Mouse (Mus musculus) kidney, postnatal 10 days (tissue): Measurements from ENCODE around the gene Alg5.
A peak's percentile ranks its signal among the peaks of the same experiment; 100 is the strongest.
"Not testable (repeated sequence)": the region's sequence is repeated elsewhere in the genome, so short reads cannot be mapped to it uniquely, and the experiment has no call there.

Experiments
- DNase-seq: peaks from one replicate; pipeline ENCODE4 v3.0.0; 2021; ENCODE audit warnings: mixed read lengths

Gene Alg5

GRCm38 (mm10) chr3:54735247-54736046, at the start of gene Alg5, which contains the start of gene Exosc8:
Gene Alg5, plus strand, starts transcription at chr3:54735539.
Gene Exosc8, minus strand, starts transcription at chr3:54735393.
- DNase-seq: peak; percentile 92

GRCm38 (mm10) chr3:54687245-54687644, 48.1 kb upstream of the Alg5 start:
- no peak for DNase-seq

GRCm38 (mm10) chr3:54689091-54689490, 46.2 kb upstream of the Alg5 start:
- no peak for DNase-seq

GRCm38 (mm10) chr3:54692202-54693055, 42.9 kb upstream of the Alg5 start, which contains the start of gene Supt20:
Gene Supt20, plus strand, starts transcription at chr3:54692807.
- DNase-seq: peak; percentile 97

GRCm38 (mm10) chr3:54693056-54693415, 42.3 kb upstream of the Alg5 start:
- DNase-seq: no peak

- DNase-seq: no peak
These were observed 35.5 kb upstream of the Alg5 start for GRCm38 (mm10) chr3:54699759-54700301.

- not testable (repeated sequence) for DNase-seq
These were observed 31.2 kb upstream of the Alg5 start for GRCm38 (mm10) chr3:54704106-54704505.

GRCm38 (mm10) chr3:54708972-54709371, 26.4 kb upstream of the Alg5 start:
- no peak for DNase-seq

GRCm38 (mm10) chr3:54714253-54714652, 21.1 kb upstream of the Alg5 start, which contains the start of gene Gm21958:
Gene Gm21958, minus strand, starts transcription at chr3:54714353.
- DNase-seq: no peak

GRCm38 (mm10) chr3:54715461-54715860, 19.9 kb upstream of the Alg5 start:
- no peak for DNase-seq

GRCm38 (mm10) chr3:54717348-54717747, 18.0 kb upstream of the Alg5 start:
- DNase-seq: no peak

- DNase-seq: no peak
These were observed 16.4 kb upstream of the Alg5 start for GRCm38 (mm10) chr3:54718947-54719346.

GRCm38 (mm10) chr3:54723741-54724500, 11.4 kb upstream of the Alg5 start:
- no peak for DNase-seq

- DNase-seq: no peak
These were observed 10.0 kb upstream of the Alg5 start for GRCm38 (mm10) chr3:54725344-54725743.

- DNase-seq: no peak
These were observed 7.8 kb upstream of the Alg5 start for GRCm38 (mm10) chr3:54727588-54727987.

- no peak for DNase-seq
These were observed 7.2 kb upstream of the Alg5 start for GRCm38 (mm10) chr3:54728100-54728499.

- no peak for DNase-seq
These were observed 3.7 kb upstream of the Alg5 start for GRCm38 (mm10) chr3:54731626-54732150.

GRCm38 (mm10) chr3:54732371-54732770, 3.0 kb upstream of the Alg5 start:
- DNase-seq: no peak

GRCm38 (mm10) chr3:54734411-54735246, 710 bp upstream of the Alg5 start:
- DNase-seq: peak; percentile 94

GRCm38 (mm10) chr3:54736101-54736927, 975 bp downstream of the Alg5 start:
- peak; percentile 30 for DNase-seq
